Mouse (Mus musculus) heart, embryonic 13.5 days (tissue): ENCODE measurements around the gene C8a. TPM values are rescaled to one million over a fixed set of nuclear protein-coding genes. Genes with fewer than 3 reads are reported as not detected.

ENCODE experiments used
- ATAC-seq: fragments of 200-750 bp; cut with Nextera tagmentation; 2 replicates; pipeline ENCODE4 v1.8.0; 2017; ENCODE audit warnings: moderate TSS enrichment; ENCODE audit not compliant: insufficient number of reproducible peaks, low FRiP score, low TSS enrichment; ENCODE audit errors: extremely low read depth
- H3K27ac ChIP-seq: fragments of 300-500 bp; sonication (generic); replicated peaks from 2 replicates; pipeline ENCODE4 v1.5.1; 2015; ENCODE audit warnings: moderate library complexity, mild to moderate bottlenecking, inconsistent platforms
- H3K27me3 ChIP-seq: fragments of 300-500 bp; sonication (generic); replicated peaks from 2 replicates; pipeline ENCODE4 v1.6.1; 2015; ENCODE audit warnings: mild to moderate bottlenecking, inconsistent platforms
- H3K36me3 ChIP-seq: fragments of 300-500 bp; sonication (generic); 2 replicates; pipeline ENCODE4 v1.6.1; 2015; ENCODE audit warnings: mild to moderate bottlenecking, inconsistent platforms
- H3K4me1 ChIP-seq: fragments of 300-500 bp; sonication (generic); 2 replicates; pipeline ENCODE4 v1.6.1; 2015; ENCODE audit warnings: inconsistent platforms
- H3K4me2 ChIP-seq: fragments of 300-500 bp; sonication (generic); 2 replicates; pipeline ENCODE4 v1.6.1; 2015; ENCODE audit warnings: inconsistent platforms, mild to moderate bottlenecking, moderate library complexity
- H3K4me3 ChIP-seq: fragments of 300-500 bp; sonication (generic); 2 replicates; pipeline ENCODE4 v1.5.1; 2015; ENCODE audit warnings: moderate library complexity, mild to moderate bottlenecking, inconsistent platforms
- H3K9ac ChIP-seq: fragments of 300-500 bp; sonication (generic); 2 replicates; pipeline ENCODE4 v1.6.1; 2015; ENCODE audit warnings: inconsistent platforms, mild to moderate bottlenecking, moderate library complexity
- H3K9me3 ChIP-seq: fragments of 300-500 bp; sonication (generic); 2 replicates; pipeline ENCODE4 v1.6.1; 2016; ENCODE audit warnings: inconsistent platforms
- WGBS: fragments of 180-500 bp; shearing (Covaris S2); methylation state at CpG from one replicate; pipeline ENCODE4 v1.1.7; 2015; ENCODE audit warnings: mixed read lengths; 5-methylcytosine and 5-hydroxymethylcytosine counted together
- polyA plus RNA-seq: library from polyadenylated mRNA; unstranded; fragments of >200 nt; fragmentation: Nextera tagmentation; extraction: Ambion mirVana; gene quantifications from 2 replicates; pipeline ENCODE4 v1.2.1, GENCODE M21; 2015

The C8a gene
- polyA plus RNA-seq, 1 experiment from 2014 or later = not detected

GRCm38 (mm10) chr4:104888499-104889262 is 12.5 kb upstream of the C8a start:
- H3K9me3 ChIP-seq = no peaks in the 10 kb centered on the region
- H3K4me1 ChIP-seq = peaks cover 17% of the 10 kb centered on the region
- H3K36me3 ChIP-seq = no peaks in the 10 kb centered on the region
- peaks cover 18% of the 10 kb centered on the region; the same call in 1 of the 2 replicates for H3K27me3 ChIP-seq
- no peak overlapping the region for H3K4me2 ChIP-seq
- 71% methylated on average over 9 of the region's 9 CpGs for WGBS
- no peak overlapping the region for H3K4me3 ChIP-seq
- no peak overlapping the region for H3K9ac ChIP-seq
- no peak for ATAC-seq
- no peak overlapping the region for H3K27ac ChIP-seq

- Histone ChIP-seq H3K4me1 (peaks cover 17% of the 10 kb centered on the region), H3K27ac (no peak overlapping the region), H3K9me3 (no peaks in the 10 kb centered on the region), H3K27me3 (peaks cover 18% of the 10 kb centered on the region; the same call in 1 of the 2 replicates), H3K36me3 (no peaks in the 10 kb centered on the region), H3K4me2 (no peak overlapping the region), H3K4me3 (no peak overlapping the region), H3K9ac (no peak overlapping the region)
- 73% methylated on average over 9 of the region's 9 CpGs for WGBS
- ATAC-seq = no peak
Observed at GRCm38 (mm10) chr4:104887486-104887885, 11.3 kb upstream of the C8a start.

DNA sequence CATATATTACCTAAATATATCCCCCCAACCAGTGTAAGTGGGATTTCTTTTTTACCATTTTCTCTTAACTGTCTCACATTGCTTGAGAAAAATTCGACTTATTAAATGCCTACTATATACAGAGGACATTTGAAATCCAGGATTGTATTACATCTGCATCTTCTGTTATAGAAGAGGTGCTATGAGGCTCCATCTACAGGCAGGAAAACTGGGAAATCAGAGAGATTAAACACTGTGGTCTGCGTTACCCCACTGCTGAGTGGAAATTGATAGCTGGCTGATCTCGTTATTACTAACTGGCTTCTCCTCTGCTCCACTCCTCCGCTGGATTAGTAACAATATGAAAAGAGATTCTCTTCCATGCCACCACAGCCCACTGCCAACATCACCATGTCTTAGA is 366 bp downstream of the C8a start:
- 61% methylated on average over 4 of the region's 4 CpGs for WGBS
- no peak overlapping the region for H3K4me3 ChIP-seq
- H3K27ac ChIP-seq = no peak overlapping the region
- no peak overlapping the region for H3K9ac ChIP-seq
- no peak for ATAC-seq
- no peak overlapping the region for H3K4me2 ChIP-seq
- H3K27me3 ChIP-seq = no peaks in the 10 kb centered on the region
- no peaks in the 10 kb centered on the region for H3K4me1 ChIP-seq
- H3K9me3 ChIP-seq = no peaks in the 10 kb centered on the region
- no peaks in the 10 kb centered on the region for H3K36me3 ChIP-seq

GRCm38 (mm10) chr4:104870196-104870595 is 6.0 kb downstream of the C8a start:
- ATAC-seq = no peak
- peaks cover 9% of the 10 kb centered on the region for H3K4me1 ChIP-seq
- no peak overlapping the region for H3K4me3 ChIP-seq
- H3K9ac ChIP-seq = no peak overlapping the region
- no peak overlapping the region for H3K4me2 ChIP-seq
- H3K27me3 ChIP-seq = no peaks in the 10 kb centered on the region
- 79% methylated on average over 5 of the region's 5 CpGs for WGBS
- no peak overlapping the region for H3K27ac ChIP-seq
- no peaks in the 10 kb centered on the region for H3K9me3 ChIP-seq
- no peaks in the 10 kb centered on the region for H3K36me3 ChIP-seq

GRCm38 (mm10) chr4:104869581-104869980 is 6.6 kb downstream of the C8a start:
- no peak overlapping the region for H3K9ac ChIP-seq
- no peaks in the 10 kb centered on the region for H3K36me3 ChIP-seq
- no peak overlapping the region for H3K4me3 ChIP-seq
- no peaks in the 10 kb centered on the region for H3K9me3 ChIP-seq
- no peak overlapping the region for H3K4me2 ChIP-seq
- no peak for ATAC-seq
- H3K4me1 ChIP-seq = peaks cover 9% of the 10 kb centered on the region
- no peaks in the 10 kb centered on the region for H3K27me3 ChIP-seq
- no peak overlapping the region for H3K27ac ChIP-seq

DNA sequence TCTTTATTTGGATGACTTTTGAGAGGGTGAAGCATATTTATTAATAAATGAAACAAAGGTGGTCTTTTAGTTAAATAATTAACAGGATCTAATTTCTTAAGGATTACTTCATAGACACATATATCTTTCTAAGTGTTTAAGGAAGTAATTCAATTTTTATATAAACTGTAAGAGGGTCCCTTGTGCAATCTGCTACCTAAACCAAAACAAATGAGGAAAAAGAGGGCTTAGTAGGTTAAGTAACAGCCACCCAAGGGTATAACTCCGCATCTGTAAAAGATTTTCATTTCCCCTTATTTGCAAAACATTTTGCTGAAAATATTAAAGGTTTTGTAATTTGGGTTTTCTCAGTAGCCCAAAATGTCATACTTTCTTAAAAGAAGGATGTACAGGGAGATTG is 11.8 kb downstream of the C8a start:
- Histone ChIP-seq H3K27ac (no peak overlapping the region), H3K4me3 (no peak overlapping the region), H3K36me3 (no peaks in the 10 kb centered on the region), H3K4me2 (no peak overlapping the region), H3K9ac (no peak overlapping the region), H3K9me3 (no peaks in the 10 kb centered on the region), H3K4me1 (peaks cover 9% of the 10 kb centered on the region), H3K27me3 (no peaks in the 10 kb centered on the region)
- WGBS = 78% methylated on average over 1 of the region's 1 CpGs
- ATAC-seq = no peak

GRCm38 (mm10) chr4:104861241-104861640 is 15.0 kb downstream of the C8a start:
- ATAC-seq = no peak
- Histone ChIP-seq H3K4me2 (no peak overlapping the region), H3K9ac (no peak overlapping the region), H3K9me3 (no peaks in the 10 kb centered on the region), H3K36me3 (no peaks in the 10 kb centered on the region), H3K27me3 (no peaks in the 10 kb centered on the region), H3K4me1 (no peaks in the 10 kb centered on the region), H3K4me3 (no peak overlapping the region), H3K27ac (no peak overlapping the region)
- WGBS = 74% methylated on average over 8 of the region's 8 CpGs

DNA sequence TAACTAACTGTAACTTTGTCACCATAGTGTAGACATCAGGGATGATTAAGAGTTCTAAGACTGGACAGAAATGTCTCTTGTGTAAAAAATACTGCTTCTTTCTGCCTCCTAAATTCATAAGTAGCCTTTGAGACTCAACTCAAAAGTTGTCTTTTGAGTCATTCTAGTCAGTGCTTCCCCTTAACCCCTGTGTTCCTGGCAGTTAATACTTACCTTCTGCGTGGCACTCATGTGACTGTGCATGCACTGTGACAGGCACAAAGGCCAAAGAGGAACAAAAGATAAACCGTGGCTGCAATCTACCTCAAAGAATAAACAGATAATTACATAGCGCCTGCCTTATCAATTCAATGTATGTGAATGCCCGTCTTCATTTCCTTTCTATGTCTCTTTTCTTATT is 18.4 kb downstream of the C8a start:
- Histone ChIP-seq H3K4me1 (no peaks in the 10 kb centered on the region), H3K9me3 (no peaks in the 10 kb centered on the region), H3K4me3 (no peak overlapping the region), H3K4me2 (no peak overlapping the region), H3K27me3 (no peaks in the 10 kb centered on the region), H3K9ac (no peak overlapping the region), H3K27ac (no peak overlapping the region), H3K36me3 (no peaks in the 10 kb centered on the region)
- no peak for ATAC-seq
- 58% methylated on average over 4 of the region's 4 CpGs for WGBS

- no peak for ATAC-seq
- H3K9me3 ChIP-seq = no peaks in the 10 kb centered on the region
- no peaks in the 10 kb centered on the region for H3K4me1 ChIP-seq
- H3K27ac ChIP-seq = no peak within 1 kb of the TSS
- no peak within 1 kb of the TSS for H3K9ac ChIP-seq
- H3K27me3 ChIP-seq = no peaks in the 10 kb centered on the region
- H3K36me3 ChIP-seq = no peaks in the 10 kb centered on the region
- 49% methylated on average over 1 of the region's 1 CpGs for WGBS
- H3K4me3 ChIP-seq = no peak within 1 kb of the TSS
- H3K4me2 ChIP-seq = no peak within 1 kb of the TSS
Observed at GRCm38 (mm10) chr4:104857029-104857428, 19.2 kb downstream of the C8a start, which contains the start of gene Gm17662. Gene Gm17662, plus strand, starts transcription at chr4:104857329.

GRCm38 (mm10) chr4:104855216-104855615 is 21.0 kb downstream of the C8a start:
- WGBS = 75% methylated on average over 2 of the region's 2 CpGs
- Histone ChIP-seq H3K4me3 (no peak overlapping the region), H3K9me3 (no peaks in the 10 kb centered on the region), H3K4me1 (no peaks in the 10 kb centered on the region), H3K4me2 (no peak overlapping the region), H3K36me3 (no peaks in the 10 kb centered on the region), H3K9ac (no peak overlapping the region), H3K27me3 (no peaks in the 10 kb centered on the region), H3K27ac (no peak overlapping the region)
- no peak for ATAC-seq

GRCm38 (mm10) chr4:104843546-104843945 is 32.7 kb downstream of the C8a start:
- Histone ChIP-seq H3K9ac (no peak overlapping the region), H3K4me3 (no peak overlapping the region), H3K4me2 (no peak overlapping the region), H3K4me1 (no peaks in the 10 kb centered on the region), H3K9me3 (no peaks in the 10 kb centered on the region), H3K27ac (no peak overlapping the region), H3K36me3 (no peaks in the 10 kb centered on the region), H3K27me3 (no peaks in the 10 kb centered on the region)
- ATAC-seq = no peak
- 71% methylated on average over 4 of the region's 4 CpGs for WGBS

GRCm38 (mm10) chr4:104842204-104842603 is 34.0 kb downstream of the C8a start:
- WGBS = 80% methylated on average over 5 of the region's 5 CpGs
- no peak for ATAC-seq
- no peak overlapping the region for H3K27ac ChIP-seq
- no peaks in the 10 kb centered on the region for H3K4me1 ChIP-seq
- H3K27me3 ChIP-seq = no peaks in the 10 kb centered on the region
- no peak overlapping the region for H3K4me2 ChIP-seq
- H3K9me3 ChIP-seq = no peaks in the 10 kb centered on the region
- H3K4me3 ChIP-seq = no peak overlapping the region
- H3K36me3 ChIP-seq = no peaks in the 10 kb centered on the region
- H3K9ac ChIP-seq = no peak overlapping the region
